Mouse (Mus musculus) lung, postnatal 25 days (tissue): Measurements from ENCODE around the gene Ypel1.

Experiments
- DNase-seq: peaks from one replicate; pipeline ENCODE4 v3.0.0; 2022; ENCODE audit warnings: low spot score

Gene Ypel1

DNA sequence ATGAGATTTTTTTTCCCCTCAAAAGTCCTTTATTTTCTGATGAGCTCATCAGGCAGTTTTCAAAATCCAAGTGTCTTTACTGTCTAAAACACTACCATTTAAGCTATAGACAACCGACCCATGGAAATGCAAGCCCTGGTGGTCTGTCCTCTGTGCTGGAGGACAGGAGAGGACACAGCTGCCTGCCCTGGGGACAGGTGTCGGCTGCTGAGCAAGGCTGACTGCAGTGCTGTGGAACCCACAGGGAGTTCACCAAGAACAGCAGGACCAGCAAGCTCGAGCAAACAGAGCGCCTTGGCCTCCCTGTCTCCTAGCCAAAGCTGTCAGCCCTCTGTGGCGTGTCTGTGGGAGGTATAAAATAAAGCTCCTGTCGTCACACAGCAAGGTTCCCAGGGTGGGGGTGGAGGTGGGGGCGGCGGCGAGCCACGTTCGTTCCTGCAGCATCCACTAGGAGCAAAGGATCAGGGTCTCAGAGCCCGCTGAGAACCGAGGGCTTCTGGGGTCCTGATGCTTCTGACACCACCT is 17.2 kb downstream of the Ypel1 start:
- no peak for DNase-seq

DNA sequence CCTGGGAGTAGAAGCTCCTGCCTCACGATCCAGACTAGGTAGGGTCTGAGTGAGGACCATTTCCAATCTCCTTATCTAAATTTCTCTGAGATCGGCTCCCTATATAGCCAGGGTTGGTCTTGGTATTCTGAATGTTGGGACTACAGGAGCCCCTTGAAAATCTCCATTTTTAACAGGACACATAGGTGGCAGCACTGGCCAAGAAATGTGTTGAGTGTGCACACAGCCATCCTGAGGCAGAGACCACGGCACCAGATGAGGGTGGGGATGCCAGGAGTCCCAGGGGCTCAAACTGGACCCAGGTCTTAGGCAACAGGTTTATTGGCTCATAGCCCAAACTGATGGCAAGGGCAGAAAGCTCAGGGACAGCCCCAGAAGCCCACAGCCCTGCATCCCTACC is 18.9 kb downstream of the Ypel1 start:
- no peak for DNase-seq

DNA sequence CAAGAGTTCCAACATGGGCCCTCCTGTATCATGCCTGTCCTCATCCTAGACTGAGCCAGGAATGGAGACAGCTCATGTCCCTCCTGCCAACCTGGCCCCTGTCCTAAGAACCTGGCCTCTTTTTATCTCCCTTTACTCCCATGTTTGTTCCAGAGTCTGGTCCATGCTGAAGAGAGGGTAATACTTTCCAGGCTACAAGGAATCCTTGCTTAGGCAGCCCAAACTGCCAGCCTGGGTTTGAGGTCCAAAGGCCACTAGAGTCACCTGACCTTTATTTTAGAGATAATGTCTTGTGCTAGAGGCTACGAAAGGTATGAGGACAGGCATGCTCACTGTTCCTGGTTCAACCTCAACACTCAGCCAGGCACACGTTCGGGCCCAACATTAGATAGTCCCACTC is 27.4 kb downstream of the Ypel1 start:
- DNase-seq = no peak

DNA sequence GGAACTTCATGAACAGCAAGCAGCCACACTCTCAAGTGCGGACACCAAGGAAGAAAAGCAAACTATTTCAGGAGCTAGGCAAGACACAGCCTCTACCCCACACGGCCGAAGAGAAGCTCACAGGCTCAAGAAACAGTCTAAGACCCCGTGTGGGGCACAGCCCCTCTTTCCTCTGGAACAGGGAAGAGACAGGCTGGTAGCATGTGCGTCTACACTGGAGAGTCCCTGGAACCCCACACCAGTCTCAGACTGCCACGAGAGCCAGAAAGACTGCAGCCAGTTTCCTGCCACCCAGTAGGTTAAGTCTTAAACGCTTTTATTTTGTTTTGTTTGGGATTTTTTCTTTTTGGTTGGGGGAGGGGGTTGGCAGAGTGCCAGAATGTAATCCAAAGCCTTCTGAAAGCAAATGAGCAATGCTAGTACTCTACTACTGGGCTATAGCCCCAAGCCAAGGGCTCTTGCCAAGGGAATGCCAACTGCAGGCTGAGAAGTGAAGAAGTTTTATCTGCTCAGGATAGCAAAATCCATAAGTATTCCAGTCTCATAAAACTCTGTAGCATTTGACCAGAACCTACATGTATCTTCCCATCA is 33.2 kb downstream of the Ypel1 start:
- DNase-seq = no peak

DNA sequence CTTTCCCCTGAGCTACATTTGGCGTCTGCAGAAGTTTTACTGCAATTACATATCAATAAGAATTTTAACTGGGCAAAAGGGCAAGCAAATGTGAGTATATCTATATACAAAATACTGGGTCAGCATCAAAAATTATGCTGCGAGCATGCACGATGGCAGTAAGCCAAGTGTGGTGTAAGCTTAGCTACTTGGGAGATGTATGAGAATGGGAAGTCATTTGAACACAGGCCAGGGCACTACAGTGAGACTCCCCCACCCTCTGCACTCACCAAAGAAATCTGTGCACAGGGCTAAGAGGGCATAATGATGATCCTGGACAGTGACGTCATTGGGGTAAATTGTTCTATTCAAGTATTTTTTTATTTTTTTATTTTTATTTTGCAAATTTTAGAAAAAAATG is 35.1 kb downstream of the Ypel1 start:
- DNase-seq = no peak

DNA sequence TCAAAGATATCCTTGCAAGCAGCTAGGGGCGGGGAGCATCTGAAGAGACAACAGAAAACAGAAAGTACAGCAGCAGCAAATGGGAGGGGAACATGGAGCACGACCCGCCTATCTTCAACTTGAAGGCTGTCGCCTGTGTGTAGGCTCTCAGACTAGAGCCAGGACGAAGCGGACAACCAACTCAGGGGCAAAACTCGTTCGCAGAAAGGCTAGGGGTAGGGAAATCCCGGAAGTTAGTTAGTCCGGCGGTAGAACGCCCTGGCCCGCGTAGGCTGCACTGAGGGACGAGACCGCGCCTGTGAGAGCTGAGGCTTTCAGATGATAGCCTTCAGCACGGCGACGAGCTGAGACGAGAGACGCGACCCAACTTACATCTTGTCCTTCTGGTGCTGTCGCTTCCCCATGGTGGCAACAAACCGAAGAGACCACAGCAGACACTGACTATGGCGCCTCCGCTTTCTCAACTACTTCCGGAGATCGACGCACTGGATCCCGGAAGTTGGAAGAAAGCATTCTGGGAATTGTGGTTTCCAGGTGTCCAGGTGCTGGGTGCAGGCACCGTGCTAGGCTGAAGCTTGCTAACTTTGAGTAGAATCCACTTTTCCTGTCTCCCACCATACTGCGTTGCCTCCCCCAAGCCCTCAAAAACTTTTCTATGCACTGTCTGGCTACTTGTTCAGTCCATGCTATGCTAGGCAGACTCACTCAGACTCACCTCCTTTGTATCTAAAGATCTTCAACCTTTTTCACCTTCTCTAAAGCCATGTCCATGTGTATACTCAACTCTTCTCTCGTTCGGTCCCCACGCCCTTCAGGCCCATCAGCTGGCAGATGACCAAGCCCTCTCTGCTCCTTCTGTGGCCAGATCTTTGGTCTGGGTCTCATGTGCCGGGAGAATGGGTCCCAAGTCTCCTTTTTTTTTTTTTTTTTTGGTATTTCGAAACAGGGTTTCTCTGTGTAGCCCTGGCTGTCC is 41.6 kb downstream of the Ypel1 start, which contains the start of gene Ppil2:
Gene Ppil2, minus strand, starts transcription at position 487 of the 973 bp plus-strand sequence.
- DNase-seq = peak; percentile 85

DNA sequence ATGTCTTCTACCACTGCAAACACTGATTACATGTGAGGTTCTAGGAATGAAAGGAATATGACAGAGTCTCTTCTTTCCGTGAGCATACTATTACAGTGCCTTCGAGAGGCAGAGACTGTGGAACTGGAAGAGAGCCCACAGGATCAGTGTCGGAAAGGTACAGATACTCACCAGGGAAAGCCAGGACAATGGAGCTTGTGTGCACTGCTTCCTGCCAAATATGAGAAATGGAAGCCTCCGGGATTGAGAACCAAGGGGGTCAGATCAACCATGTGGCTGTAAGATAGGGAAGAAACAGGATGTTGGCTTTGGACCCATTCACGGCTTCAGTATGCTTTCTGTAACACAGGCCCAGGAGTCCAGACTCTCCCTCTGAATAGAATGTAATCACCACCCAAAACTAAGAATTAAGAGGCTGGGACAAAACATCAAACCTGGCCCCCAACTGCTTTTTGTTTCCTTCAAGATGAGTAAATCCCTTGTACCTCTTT is 47.9 kb downstream of the Ypel1 start:
- no peak for DNase-seq

DNA sequence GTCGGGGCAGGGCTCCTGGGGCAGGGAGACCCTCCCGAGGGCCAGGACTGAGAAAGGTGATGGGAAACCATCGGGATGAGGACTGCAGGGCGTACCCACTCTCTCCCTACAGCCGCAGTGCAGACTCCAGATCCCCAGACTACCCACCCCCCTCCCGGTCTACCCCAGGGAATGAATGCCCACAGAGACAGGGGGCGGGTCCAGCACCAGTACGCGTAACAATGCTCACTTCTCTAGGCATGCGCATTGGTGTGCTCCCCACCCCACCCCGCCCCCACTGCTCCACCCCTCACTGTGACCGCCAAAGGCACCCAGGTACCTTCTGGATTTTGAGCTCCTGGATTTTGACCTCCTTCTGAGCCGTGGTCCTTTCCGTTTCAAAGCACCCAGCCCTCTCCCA is 52.1 kb downstream of the Ypel1 start:
- DNase-seq = no peak

DNA sequence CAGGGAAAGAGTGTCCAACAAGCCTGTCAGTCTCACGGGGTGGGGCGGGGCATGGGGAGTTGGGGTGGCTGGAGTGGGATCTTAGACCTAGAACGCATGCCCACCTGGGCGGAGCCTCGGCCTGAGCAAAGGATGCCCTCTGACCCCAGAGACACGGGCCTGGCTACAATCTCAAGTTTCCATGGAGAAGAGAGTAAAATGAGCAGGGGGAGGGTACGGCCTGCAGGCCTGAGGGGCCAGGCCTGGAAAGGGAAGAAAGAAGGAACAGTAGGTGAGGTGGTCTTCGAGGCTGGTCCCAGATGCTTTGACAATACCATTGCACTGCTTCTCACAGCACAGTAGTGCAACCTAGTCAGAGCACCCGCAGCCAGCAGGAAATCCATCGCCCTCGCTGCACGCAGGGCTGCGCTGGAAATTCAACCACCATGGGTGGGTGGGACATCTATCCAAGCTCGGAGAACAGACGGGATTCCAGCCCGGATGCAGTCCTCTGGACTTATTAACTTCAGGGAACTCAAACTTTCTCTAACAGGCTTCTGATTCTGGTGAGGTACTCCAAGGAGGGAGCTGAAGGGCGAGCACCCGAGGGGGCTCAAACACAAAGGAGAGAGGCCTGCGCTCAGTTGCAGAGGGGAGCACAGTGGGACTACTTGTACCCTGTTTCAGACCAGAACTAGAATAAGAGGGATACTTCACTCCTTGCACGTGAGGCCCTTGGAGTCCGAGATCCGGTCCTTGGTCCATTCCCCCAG is 54.8 kb downstream of the Ypel1 start:
- no peak for DNase-seq

DNA sequence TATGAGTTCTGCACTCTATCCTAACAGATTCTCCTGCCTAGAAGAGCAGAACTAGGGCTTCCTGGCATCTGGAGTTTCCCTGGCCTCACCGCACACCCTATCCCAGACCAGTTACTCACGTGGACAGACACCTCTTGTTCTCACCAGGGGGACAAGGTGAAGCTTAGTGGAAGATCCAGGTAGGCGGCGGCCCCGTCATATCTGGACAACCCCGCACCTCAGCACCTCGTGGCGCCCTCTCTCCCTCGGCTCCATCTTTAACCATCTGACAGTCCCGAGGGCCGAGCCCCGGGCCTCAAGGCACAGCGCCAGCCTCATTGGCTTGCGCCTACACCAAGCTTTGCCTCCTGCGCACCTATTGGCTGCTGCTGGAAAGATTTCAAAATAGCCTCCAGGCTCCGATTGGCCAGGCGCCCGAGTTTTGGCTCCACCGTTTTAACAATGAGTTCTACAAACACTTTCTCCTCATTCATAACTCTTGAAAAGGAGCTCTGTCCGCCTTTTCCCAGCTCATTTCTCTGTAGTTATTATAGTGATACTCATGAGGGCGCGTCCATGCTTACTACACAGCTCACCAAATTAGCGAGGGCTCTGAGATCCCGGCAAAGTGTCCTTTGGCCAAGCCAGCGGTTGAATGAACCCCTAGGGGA is 55.5 kb downstream of the Ypel1 start, which contains the start of gene 2610318N02Rik:
Gene 2610318N02Rik, minus strand, starts transcription at position 297 of the 650 bp plus-strand sequence.
- DNase-seq = peak; percentile 82

DNA sequence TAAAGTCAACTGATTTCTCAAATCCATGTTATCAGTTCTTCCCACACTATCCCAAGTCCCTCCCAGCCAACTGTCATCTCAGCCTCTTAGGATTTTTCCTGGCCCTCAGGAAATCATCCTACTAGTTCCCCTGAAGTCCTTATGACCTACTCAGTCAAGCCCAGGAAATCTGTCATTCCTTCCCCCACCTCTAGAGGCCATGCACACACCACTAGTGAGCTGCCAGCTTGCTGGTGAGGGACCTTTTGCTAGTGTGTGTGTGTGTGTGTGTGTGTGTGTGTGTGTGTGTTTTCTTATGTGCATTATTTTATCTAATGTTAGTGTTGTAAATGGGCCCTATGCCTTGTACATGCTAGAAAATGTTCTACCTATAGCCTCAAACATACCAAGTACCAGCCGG is 57.8 kb downstream of the Ypel1 start:
- peak; percentile 45 for DNase-seq

DNA sequence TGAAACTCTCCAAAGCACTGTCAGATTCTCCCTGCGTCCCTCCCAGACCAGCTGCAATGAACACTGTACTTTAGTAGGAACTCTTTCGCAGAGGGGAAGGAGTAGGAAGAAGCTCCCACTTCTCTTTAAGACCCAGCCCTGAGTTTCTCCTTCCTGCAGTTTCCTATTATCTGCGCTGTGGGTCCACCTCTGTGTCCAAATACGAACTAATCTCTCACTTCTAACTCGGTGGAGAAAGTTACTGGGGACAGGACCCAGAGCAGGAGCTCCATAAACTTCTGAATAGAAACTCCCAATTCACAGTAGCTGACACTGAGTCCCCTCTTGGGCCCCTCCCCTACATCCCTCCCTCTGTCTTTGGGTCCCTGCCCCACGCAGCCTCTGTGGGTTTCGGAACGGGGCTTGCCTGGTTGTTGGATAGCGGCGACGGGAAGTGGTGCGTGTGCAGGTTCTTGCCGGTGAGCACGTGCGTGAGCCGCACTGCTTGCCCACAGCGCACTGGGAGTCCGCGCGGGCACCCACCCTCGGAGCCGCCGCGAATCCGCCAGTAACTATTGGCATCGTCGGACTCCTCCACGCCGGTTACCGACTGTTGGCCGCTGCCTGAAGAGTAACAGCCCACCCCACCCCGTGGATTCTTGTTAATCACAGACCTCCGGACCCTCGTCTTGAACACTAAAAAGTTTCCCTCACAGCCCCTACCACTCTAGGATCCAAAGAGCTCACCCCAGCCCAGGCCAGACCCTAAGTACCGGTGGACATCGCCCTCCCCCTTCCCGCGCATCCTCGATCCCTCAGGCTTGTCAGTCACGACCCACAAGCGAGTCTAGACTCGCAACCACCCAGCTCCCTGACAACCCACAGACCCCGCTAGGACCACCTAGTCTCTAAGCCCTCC is 61.9 kb downstream of the Ypel1 start:
- no peak for DNase-seq

DNA sequence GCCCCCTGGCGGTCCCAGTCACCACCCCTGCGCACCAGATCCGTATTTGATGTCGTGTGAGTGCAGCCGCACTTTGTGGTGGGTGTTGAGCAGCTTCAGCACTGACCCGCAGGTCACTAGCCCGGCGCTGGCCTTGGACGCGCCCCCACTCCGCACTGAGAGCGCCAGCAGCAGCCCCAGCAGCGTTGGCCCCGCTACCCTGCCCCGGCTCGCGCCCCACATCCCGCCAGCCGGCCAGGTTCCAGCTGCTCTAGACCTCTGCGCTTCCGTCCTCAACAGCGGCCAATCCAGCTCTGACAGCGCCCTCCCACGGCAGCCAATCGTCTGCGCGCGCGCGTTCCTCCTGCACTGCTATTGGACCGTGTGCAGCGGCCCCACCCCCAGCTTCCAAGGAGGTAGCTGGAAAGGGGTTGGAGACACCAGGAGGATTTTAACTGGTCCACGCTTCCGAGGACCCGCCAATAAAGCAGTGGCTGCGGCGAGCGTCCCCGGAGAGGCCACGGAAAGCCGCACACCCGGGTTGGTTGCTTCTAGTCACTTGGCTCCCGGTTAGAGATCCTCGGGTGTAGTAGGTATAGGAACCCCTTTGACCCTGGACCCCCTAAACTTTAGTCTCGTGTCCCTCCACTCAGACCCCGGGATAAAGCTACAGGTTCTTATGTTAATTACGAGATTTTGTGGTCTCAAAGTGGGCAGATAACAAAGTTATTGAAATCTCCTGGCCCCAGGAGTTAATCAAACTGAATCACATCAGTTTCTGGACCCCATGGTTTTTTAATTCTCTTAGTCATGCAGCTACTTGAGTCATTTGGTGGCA is 62.8 kb downstream of the Ypel1 start, which contains the start of gene Sdf2l1:
Gene Sdf2l1, minus strand, starts transcription at position 295 of the 817 bp plus-strand sequence.
- DNase-seq = peak; percentile 97

DNA sequence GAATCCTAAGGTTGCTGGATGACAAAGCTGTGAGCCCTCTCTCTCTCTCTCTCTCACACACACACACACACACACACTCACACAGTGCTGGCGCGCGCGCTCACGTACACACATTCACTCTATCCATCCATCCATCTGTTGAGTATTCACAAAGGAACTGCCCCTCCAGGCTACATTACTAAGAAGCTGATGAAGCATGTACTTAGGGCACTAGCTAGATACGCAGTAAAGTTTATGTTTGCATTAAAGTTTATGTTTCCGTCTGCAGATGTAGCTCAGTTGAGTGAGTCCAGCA is 63.4 kb downstream of the Ypel1 start:
- no peak for DNase-seq
